Mouse (Mus musculus): ENCODE measurements at regions not wholly inside any gene's neighbourhood (a gene's known extent, or its start where the extent isn't known, plus 50 kb on each side); places are given as distances from the start of the nearest gene placed in this dataset.
"Not testable (repeated sequence)": the region's sequence is repeated elsewhere in the genome, so short reads cannot be mapped to it uniquely, and the experiment has no call there.

DNA sequence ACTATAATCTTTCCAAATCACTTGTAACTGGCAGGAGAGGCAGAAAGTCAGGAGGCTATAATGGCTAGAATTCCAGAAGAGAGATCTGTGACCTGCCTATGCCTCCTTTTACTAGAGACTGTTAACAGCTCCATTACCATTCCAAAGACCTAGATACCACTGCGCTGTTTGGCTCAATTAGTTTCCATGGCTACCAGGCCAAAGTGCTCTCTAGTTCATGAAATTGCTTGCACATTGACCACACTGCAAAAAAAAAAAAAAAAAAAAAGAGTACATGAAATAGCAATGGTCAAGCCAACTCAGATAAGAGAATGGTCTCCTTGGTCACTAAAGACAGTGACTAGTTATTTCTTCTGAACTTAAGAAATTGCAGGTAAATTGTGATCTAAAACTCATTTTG lies 366.5 kb upstream of the Grid2 start:
- no peak for DNase-seq (ENCODE audit: low spot score)

- DNase-seq (ENCODE audit: low spot score), result no peak
Measured at GRCm38 (mm10) chr6:62912758-62913157, 342.9 kb upstream of the Grid2 start.

DNA sequence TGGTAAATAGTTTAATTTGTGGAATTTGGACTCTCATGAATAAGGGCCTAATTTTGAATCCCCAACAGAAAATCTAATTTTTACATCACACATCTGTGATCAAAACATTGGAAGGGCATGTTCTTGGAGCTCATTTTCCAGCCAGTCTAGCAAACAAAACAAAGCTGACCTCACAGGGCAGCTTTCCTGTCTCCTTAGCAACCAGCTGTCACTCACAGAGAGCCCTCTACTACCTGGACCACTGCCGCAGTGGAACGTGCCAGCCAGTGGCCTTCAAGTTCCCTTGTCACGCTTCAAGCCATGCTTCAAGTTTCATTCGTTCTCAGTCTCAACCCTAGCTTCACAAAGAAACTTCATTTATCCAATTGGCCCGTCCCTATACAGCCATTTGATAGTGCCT lies 338.6 kb upstream of the Grid2 start:
- not testable (repeated sequence) for DNase-seq (ENCODE audit: low spot score)

DNA sequence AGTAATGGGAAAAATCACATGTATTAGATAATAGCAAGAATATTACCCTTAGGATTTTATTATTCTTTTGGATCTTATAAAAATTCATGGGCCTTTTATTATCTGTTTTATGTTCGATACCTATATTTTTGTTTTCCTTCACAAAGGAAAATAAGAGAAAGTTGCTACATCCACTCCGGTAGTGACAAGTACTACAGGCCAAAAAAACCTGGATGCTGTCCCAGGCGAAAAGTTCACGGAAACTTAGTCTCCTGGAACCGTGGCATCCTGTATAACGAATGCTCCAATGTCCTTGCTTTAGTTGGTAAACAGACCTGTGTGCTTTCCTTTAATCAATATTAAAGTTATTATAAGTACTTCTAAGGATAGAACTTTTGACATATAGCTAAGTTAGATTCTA lies 337.7 kb upstream of the Grid2 start:
- peak; percentile 16 for DNase-seq (ENCODE audit: low spot score)

- peak; percentile 11 for DNase-seq (ENCODE audit: low spot score)
Measured at GRCm38 (mm10) chr6:62919092-62919491, 336.6 kb upstream of the Grid2 start.
